Mouse (Mus musculus) hindbrain, postnatal 0 days (tissue): Measurements from ENCODE around the gene Dguok. TPM values are rescaled to one million over a fixed set of nuclear protein-coding genes. Genes with fewer than 3 reads are reported as not detected.

Source experiments
- ATAC-seq: fragments of 200-750 bp; cut with Nextera tagmentation; 2 replicates; pipeline ENCODE4 v1.8.0; 2017; ENCODE audit warnings: mild to moderate bottlenecking, moderate TSS enrichment, moderate library complexity
- DNase-seq: peaks from one replicate; pipeline ENCODE4 v3.0.0-alpha.2; 2015; ENCODE audit warnings: low spot score
- H3K27ac ChIP-seq: fragments of 300-500 bp; sonication (generic); 2 replicates; pipeline ENCODE4 v1.5.1; 2014; ENCODE audit warnings: mild to moderate bottlenecking
- H3K27me3 ChIP-seq: fragments of 300-500 bp; sonication (generic); 2 replicates; pipeline ENCODE4 v1.6.1; 2014; ENCODE audit warnings: low read length, mixed read lengths; ENCODE audit not compliant: insufficient read depth
- H3K36me3 ChIP-seq: fragments of 300-500 bp; sonication (generic); 2 replicates; pipeline ENCODE4 v1.6.1; 2014; ENCODE audit warnings: low read length, mixed read lengths; ENCODE audit not compliant: insufficient read depth
- H3K4me1 ChIP-seq: fragments of 300-500 bp; sonication (generic); 2 replicates; pipeline ENCODE4 v1.6.1; 2014; ENCODE audit warnings: antibody characterized with exemption, low read length, mixed read lengths; ENCODE audit not compliant: insufficient read depth
- H3K4me2 ChIP-seq: fragments of 300-500 bp; sonication (generic); 2 replicates; pipeline ENCODE4 v1.6.1; 2014; ENCODE audit warnings: low read depth, mild to moderate bottlenecking, low read length, moderate library complexity, mixed read lengths
- H3K4me3 ChIP-seq: fragments of 300-500 bp; sonication (generic); 2 replicates; pipeline ENCODE4 v1.5.1; 2014; ENCODE audit warnings: low read length
- H3K9ac ChIP-seq: fragments of 300-500 bp; sonication (generic); replicated peaks from 2 replicates; pipeline ENCODE4 v1.6.1; 2014; ENCODE audit warnings: mild to moderate bottlenecking, low read length, moderate library complexity, mixed read lengths
- H3K9me3 ChIP-seq: fragments of 300-500 bp; sonication (generic); 2 replicates; pipeline ENCODE4 v1.6.1; 2016; ENCODE audit warnings: low read length, mixed read lengths
- CTCF ChIP-seq: IDR thresholded peaks from 2 replicates; pipeline ENCODE4 v1.5.1; 2016; ENCODE audit warnings: antibody characterized with exemption, control low read depth, low read depth
- WGBS: fragments of 180-500 bp; shearing (Covaris S2); extraction: QIAGEN DNeasy Blood & Tissue Kit; methylation state at CpG from one replicate; pipeline ENCODE4 v1.1.7; 2014; 5-methylcytosine and 5-hydroxymethylcytosine counted together
- polyA plus RNA-seq: library from polyadenylated mRNA; unstranded; fragments of >200 nt; fragmentation: Nextera tagmentation; extraction: Ambion mirVana; gene quantifications from 2 replicates; pipeline ENCODE4 v1.2.1, GENCODE M21; 2015
- total RNA-seq: library from RNA; depleted of rRNA; stranded (reverse); fragments of >200 nt; gene quantifications from 2 replicates; pipeline ENCODE4 v1.2.3, GENCODE M21; 2014

Gene Dguok
- total and polyA plus RNA-seq, 2 experiments from 2014 or later: 31.8 to 51.1 TPM

- no peak overlapping the region for H3K4me2 ChIP-seq
- no peak for DNase-seq
- H3K27ac ChIP-seq: no peak overlapping the region
- H3K9me3 ChIP-seq: no peaks in the 10 kb centered on the region
- H3K27me3 ChIP-seq: no peaks in the 10 kb centered on the region
- no peak for ATAC-seq
- H3K4me3 ChIP-seq: no peak overlapping the region
- WGBS: 65% methylated on average over 9 of the region's 9 CpGs
- TF ChIP-seq CTCF: no peak
- H3K4me1 ChIP-seq: peaks cover 6% of the 10 kb centered on the region; the same call in 1 of the 2 replicates
- H3K9ac ChIP-seq: no peak overlapping the region
- H3K36me3 ChIP-seq: no peaks in the 10 kb centered on the region
These were observed 5.1 kb downstream of the Dguok start for GRCm38 (mm10) chr6:83501524-83502310.

- no peak overlapping the region for H3K4me2 ChIP-seq
- H3K4me3 ChIP-seq: no peak overlapping the region
- no peak for ATAC-seq
- no peak overlapping the region for H3K9ac ChIP-seq
- 61% methylated on average over 3 of the region's 3 CpGs for WGBS
- no peak for DNase-seq
- H3K27me3 ChIP-seq: no peaks in the 10 kb centered on the region
- TF ChIP-seq CTCF: peak; percentile 53
- no peaks in the 10 kb centered on the region for H3K9me3 ChIP-seq
- H3K36me3 ChIP-seq: no peaks in the 10 kb centered on the region
- H3K27ac ChIP-seq: no peak overlapping the region
- peaks cover under 1% of the 10 kb centered on the region; the same call in 1 of the 2 replicates for H3K4me1 ChIP-seq
These were observed 6.3 kb downstream of the Dguok start for GRCm38 (mm10) chr6:83500462-83500861.

- Histone ChIP-seq H3K4me2 (no peak overlapping the region), H3K9me3 (no peaks in the 10 kb centered on the region), H3K9ac (no peak overlapping the region), H3K4me3 (no peak overlapping the region), H3K27ac (no peak overlapping the region), H3K4me1 (no peaks in the 10 kb centered on the region), H3K27me3 (no peaks in the 10 kb centered on the region), H3K36me3 (no peaks in the 10 kb centered on the region)
- no peak for TF ChIP-seq CTCF
- DNase-seq (no peak), ATAC-seq (no peak)
- WGBS: 94% methylated on average over 10 of the region's 10 CpGs
These were observed 7.7 kb downstream of the Dguok start for GRCm38 (mm10) chr6:83499078-83499477.

GRCm38 (mm10) chr6:83496753-83497710 lies 9.7 kb downstream of the Dguok start:
- Histone ChIP-seq H3K36me3 (peaks cover 8% of the 10 kb centered on the region; the same call in 1 of the 2 replicates), H3K27ac (no peak overlapping the region), H3K4me3 (no peak overlapping the region), H3K27me3 (no peaks in the 10 kb centered on the region), H3K4me1 (no peaks in the 10 kb centered on the region), H3K9ac (no peak overlapping the region), H3K9me3 (no peaks in the 10 kb centered on the region), H3K4me2 (no peak overlapping the region)
- WGBS: 62% methylated on average over 22 of the region's 22 CpGs
- peak; percentile 31 for DNase-seq
- no peak for TF ChIP-seq CTCF
- ATAC-seq: no peak

GRCm38 (mm10) chr6:83496009-83496752 lies 10.6 kb downstream of the Dguok start:
- Histone ChIP-seq H3K9ac (no peak overlapping the region), H3K4me2 (no peak overlapping the region), H3K27ac (no peak overlapping the region), H3K4me1 (no peaks in the 10 kb centered on the region), H3K9me3 (no peaks in the 10 kb centered on the region), H3K27me3 (no peaks in the 10 kb centered on the region), H3K36me3 (peaks cover 8% of the 10 kb centered on the region; the same call in 1 of the 2 replicates), H3K4me3 (no peak overlapping the region)
- TF ChIP-seq CTCF: no peak
- ATAC-seq: 0 out of 2 replicates have a peak, but pooled peaks have one; percentile 27
- DNase-seq: peak; percentile 24
- WGBS: 62% methylated on average over 9 of the region's 9 CpGs

GRCm38 (mm10) chr6:83490622-83491021 lies 16.1 kb downstream of the Dguok start:
- no peak overlapping the region for H3K4me2 ChIP-seq
- WGBS: 76% methylated on average over 4 of the region's 4 CpGs
- DNase-seq (no peak), ATAC-seq (no peak)
- H3K9ac ChIP-seq: no peak overlapping the region
- H3K4me1 ChIP-seq: no peaks in the 10 kb centered on the region
- no peak overlapping the region for H3K27ac ChIP-seq
- H3K27me3 ChIP-seq: no peaks in the 10 kb centered on the region
- no peak for TF ChIP-seq CTCF
- no peaks in the 10 kb centered on the region for H3K9me3 ChIP-seq
- no peak overlapping the region for H3K4me3 ChIP-seq
- H3K36me3 ChIP-seq: peaks cover 31% of the 10 kb centered on the region; the same call in 1 of the 2 replicates
